Mouse (Mus musculus) left cerebral cortex, postnatal 4 days (tissue): ENCODE measurements around the gene Strn. TPM values are rescaled to one million over a fixed set of nuclear protein-coding genes. Genes with fewer than 3 reads are reported as not detected.
A peak's percentile ranks its signal among the peaks of the same experiment; 100 is the strongest.

Experiments used
- DNase-seq: peaks from one replicate; pipeline ENCODE4 v3.0.0-alpha.2; 2022
- intact Hi-C: fragments of 180-260 bp; cut with DNase I; formaldehyde crosslinking; loops from one replicate; pipeline ENCODE4 v1.15.1; 2025
- total RNA-seq, 2 experiments: library from RNA; stranded (reverse); gene quantifications; 2 replicates each; pipeline ENCODE4 v1.2.3; 2021

Strn gene
- 10 to 100 TPM; 47.3 to 49.5 TPM for total RNA-seq

- no peak for DNase-seq
- intact Hi-C loops, result no loop called here
These were observed at the start of gene Strn for GRCm38 (mm10) chr17:78737096-78737495. Strn (minus strand) TSS chr17:78737196.

- DNase-seq, result no peak
- intact Hi-C loops, result no loop called here
These were observed 41.8 kb upstream of the Strn start for GRCm38 (mm10) chr17:78778765-78779164.

- intact Hi-C loops, result no loop called here
- DNase-seq, result no peak
These were observed 35.3 kb upstream of the Strn start for GRCm38 (mm10) chr17:78772317-78772716.

GRCm38 (mm10) chr17:78770932-78771331, 33.9 kb upstream of the Strn start:
- no peak for DNase-seq
- intact Hi-C loops, result no loop called here

GRCm38 (mm10) chr17:78769341-78769740, 32.3 kb upstream of the Strn start:
- DNase-seq, result no peak
- intact Hi-C loops, result no loop called here

GRCm38 (mm10) chr17:78768937-78769336, 31.9 kb upstream of the Strn start:
- intact Hi-C loops, result no loop called here
- no peak for DNase-seq

GRCm38 (mm10) chr17:78767546-78767945, 30.6 kb upstream of the Strn start:
- intact Hi-C loops, result no loop called here
- no peak for DNase-seq

- DNase-seq, result no peak
These were observed 29.1 kb upstream of the Strn start for GRCm38 (mm10) chr17:78766084-78766483.

GRCm38 (mm10) chr17:78763272-78763671, 26.3 kb upstream of the Strn start:
- intact Hi-C loops, result no loop called here
- no peak for DNase-seq

More at GRCm38 (mm10) chr17:78766084-78766483, 29.1 kb upstream of the Strn start:
- intact Hi-C loops, result no loop called here

- intact Hi-C loops, result no loop called here
- DNase-seq, result no peak
These were observed 16.1 kb upstream of the Strn start for GRCm38 (mm10) chr17:78752938-78753655.

- intact Hi-C loops, result no loop called here
- DNase-seq, result no peak
These were observed 15.1 kb upstream of the Strn start for GRCm38 (mm10) chr17:78752064-78752463.

GRCm38 (mm10) chr17:78748440-78748839, 11.4 kb upstream of the Strn start:
- DNase-seq, result no peak
- intact Hi-C loops, result no loop called here

- DNase-seq, result no peak
- intact Hi-C loops, result no loop called here
These were observed 1.4 kb upstream of the Strn start for GRCm38 (mm10) chr17:78738416-78738815.

- intact Hi-C loops, result no loop called here
- DNase-seq, result no peak
These were observed 775 bp upstream of the Strn start for GRCm38 (mm10) chr17:78737771-78738170.

GRCm38 (mm10) chr17:78736473-78736988, 465 bp downstream of the Strn start:
- intact Hi-C loops, result no loop called here

GRCm38 (mm10) chr17:78735731-78736472, 1.1 kb downstream of the Strn start:
- DNase-seq, result peak; percentile 62
- intact Hi-C loops, result no loop called here

More at GRCm38 (mm10) chr17:78736473-78736988, 465 bp downstream of the Strn start:
- DNase-seq, result peak; percentile 98

- intact Hi-C loops, result no loop called here
- no peak for DNase-seq
These were observed 2.2 kb downstream of the Strn start for GRCm38 (mm10) chr17:78734806-78735205.

GRCm38 (mm10) chr17:78732056-78732455, 4.9 kb downstream of the Strn start:
- intact Hi-C loops, result no loop called here
- DNase-seq, result no peak

GRCm38 (mm10) chr17:78726746-78727449, 10.1 kb downstream of the Strn start:
- intact Hi-C loops, result no loop called here
- DNase-seq, result no peak

- no peak for DNase-seq
- intact Hi-C loops, result no loop called here
These were observed 12.4 kb downstream of the Strn start for GRCm38 (mm10) chr17:78724461-78725055.

- intact Hi-C loops, result no loop called here
- no peak for DNase-seq
These were observed 15.3 kb downstream of the Strn start for GRCm38 (mm10) chr17:78721690-78722089.
